Comparison of ENCODE assay signal across 20 mouse cellular contexts in genomic region chr15:36419943-36420480, GRCm38 (mm10).
DNase-seq lines count a peak whose midpoint lies in the region; ATAC-seq and TF ChIP-seq lines count a peak whose summit lies in the region.
"Had no signal": no experiment of that assay in that cellular context is flagged by ENCODE, and none has a peak within 500 bp of the region (broad histone marks: within the 10 kb centered on the region; RNA-seq: fewer than 3 reads in every experiment).

No protein-coding gene starts in this region.

- ATAC-seq in lung, embryonic 14.5 days (ENCODE audit: insufficient read depth), result no peak
- ATAC-seq: midbrain, embryonic 16.5 days had no signal

- peak; percentile 10 for DNase-seq in kidney, adult 11 months
- no peak for DNase-seq in kidney, postnatal 14 days
- peak; percentile 31 for DNase-seq in lung, adult 2 months
- no peak for DNase-seq in lung, postnatal 14 days
- peak; percentile 32 for DNase-seq in lung, embryonic 14.5 days
- DNase-seq in lung, postnatal 36 days, result peak; percentile 40
- no peak for DNase-seq in natural killer cell, adult 2 months (ENCODE audit: low spot score in 2 of 2)
- DNase-seq: adrenal gland, postnatal 36 days; cerebellum, adult 11-12 months; cerebellum, postnatal 25 days; kidney, adult 9 months; right cerebral cortex, postnatal 14 days; spleen, adult 18-20 months; thymus, adult 2 months had no signal

- H3K36me3 ChIP-seq in lung, embryonic 14.5 days (ENCODE audit: insufficient read depth), result no peaks in the 10 kb centered on the region
- H3K36me3 ChIP-seq: embryonic facial prominence, embryonic 15.5 days; forebrain, embryonic 10.5 days; heart, embryonic 15.5 days; hindbrain, embryonic 12.5 days; limb, embryonic 13.5 days had no signal

- no peak overlapping the region for H3K4me3 ChIP-seq in lung, adult 2 months (replicated peaks; ENCODE audit: extremely low read depth, low read depth, low read length)
- H3K4me3 ChIP-seq in lung, embryonic 14.5 days (ENCODE audit: low read depth, low read length), result no peak overlapping the region
- H3K4me3 ChIP-seq: embryonic facial prominence, embryonic 15.5 days; forebrain, embryonic 10.5 days; heart, embryonic 15.5 days; hindbrain, embryonic 12.5 days; limb, embryonic 13.5 days had no signal

- H3K4me2 ChIP-seq in lung, embryonic 14.5 days, result no peak overlapping the region
- H3K4me2 ChIP-seq: embryonic facial prominence, embryonic 15.5 days; heart, embryonic 15.5 days; hindbrain, embryonic 12.5 days; limb, embryonic 13.5 days had no signal

- TF ChIP-seq CTCF in lung, adult 2 months (IDR thresholded peaks at IDR 0.05; ENCODE audit: insufficient read depth, low read length), result no peak
- TF ChIP-seq CTCF in lung, embryonic 14.5 days (IDR thresholded peaks at IDR 0.05; ENCODE audit: low read depth), result no peak

- peaks cover 5% of the 10 kb centered on the region; the same call in 1 of the 2 replicates for H3K4me1 ChIP-seq in lung, adult 2 months (ENCODE audit: control insufficient read depth, insufficient read depth, low read length)
- no peaks in the 10 kb centered on the region for H3K4me1 ChIP-seq in lung, embryonic 14.5 days (ENCODE audit: insufficient read depth)
- H3K4me1 ChIP-seq: embryonic facial prominence, embryonic 15.5 days; forebrain, embryonic 10.5 days; hindbrain, embryonic 12.5 days had no signal

- TF ChIP-seq POLR2A in lung, adult 2 months (IDR thresholded peaks at IDR 0.05; ENCODE audit: borderline replicate concordance, extremely low read depth, low read depth, low read length), result no peak

- no peaks in the 10 kb centered on the region for H3K9me3 ChIP-seq in lung, embryonic 14.5 days (ENCODE audit: low read depth, low read length)
- H3K9me3 ChIP-seq: embryonic facial prominence, embryonic 15.5 days; forebrain, embryonic 10.5 days; heart, embryonic 15.5 days; hindbrain, embryonic 12.5 days; limb, embryonic 13.5 days had no signal

- 65% methylated on average over 7 of the region's 7 CpGs for WGBS in lung, adult 2 months
- WGBS in lung, embryonic 14.5 days, result 60% methylated on average over 7 of the region's 7 CpGs

- no peaks in the 10 kb centered on the region for H3K27me3 ChIP-seq in lung, embryonic 14.5 days (ENCODE audit: insufficient read depth, low read length)
- H3K27me3 ChIP-seq: embryonic facial prominence, embryonic 15.5 days; heart, embryonic 15.5 days; hindbrain, embryonic 12.5 days; limb, embryonic 13.5 days had no signal

- no peak overlapping the region for H3K9ac ChIP-seq in lung, embryonic 14.5 days
- H3K9ac ChIP-seq: embryonic facial prominence, embryonic 15.5 days; heart, embryonic 15.5 days; hindbrain, embryonic 12.5 days; limb, embryonic 13.5 days had no signal

- H3K27ac ChIP-seq in lung, embryonic 14.5 days (ENCODE audit: low read depth), result no peak overlapping the region
- H3K27ac ChIP-seq: embryonic facial prominence, embryonic 15.5 days; forebrain, embryonic 10.5 days; heart, embryonic 15.5 days; hindbrain, embryonic 12.5 days; limb, embryonic 13.5 days had no signal

Comparison
In these comparisons a context has a peak if more than half of its experiments do, and no peak if none do; other contexts are left out.
1. DNase-seq: peak in kidney, adult 11 months (single experiment), lung, adult 2 months (single experiment), lung, embryonic 14.5 days (single experiment) and lung, postnatal 36 days (single experiment); none in kidney, postnatal 14 days (single experiment), lung, postnatal 14 days (single experiment) and natural killer cell, adult 2 months (0 of 2).